Mouse (Mus musculus) midbrain, embryonic 15.5 days (tissue): ENCODE data around the gene Pim3. TPM values are rescaled to one million over a fixed set of nuclear protein-coding genes. Genes with fewer than 3 reads are reported as not detected.

ENCODE experiments used
- ATAC-seq: fragments of 200-750 bp; cut with Nextera tagmentation; replicated peaks from 2 replicates; pipeline ENCODE4 v1.8.0; 2017; ENCODE audit warnings: moderate TSS enrichment
- H3K27ac ChIP-seq: fragments of 300-500 bp; sonication (generic); 2 replicates; pipeline ENCODE4 v1.5.1; 2015; ENCODE audit warnings: mild to moderate bottlenecking, inconsistent platforms
- H3K27me3 ChIP-seq: fragments of 300-500 bp; sonication (generic); replicated peaks from 2 replicates; pipeline ENCODE4 v1.6.1; 2015; ENCODE audit warnings: inconsistent platforms
- H3K36me3 ChIP-seq: fragments of 300-500 bp; sonication (generic); replicated peaks from 2 replicates; pipeline ENCODE4 v1.6.1; 2015; ENCODE audit warnings: inconsistent platforms
- H3K4me1 ChIP-seq: fragments of 300-500 bp; sonication (generic); 2 replicates; pipeline ENCODE4 v1.6.1; 2015; ENCODE audit warnings: inconsistent platforms
- H3K4me2 ChIP-seq: fragments of 300-500 bp; sonication (generic); 2 replicates; pipeline ENCODE4 v1.6.1; 2015; ENCODE audit warnings: inconsistent platforms, mild to moderate bottlenecking, moderate library complexity
- H3K4me3 ChIP-seq: fragments of 300-500 bp; sonication (generic); 2 replicates; pipeline ENCODE4 v1.5.1; 2015; ENCODE audit warnings: mild to moderate bottlenecking, inconsistent platforms
- H3K9ac ChIP-seq: fragments of 300-500 bp; sonication (generic); 2 replicates; pipeline ENCODE4 v1.6.1; 2015; ENCODE audit warnings: mild to moderate bottlenecking, inconsistent platforms
- H3K9me3 ChIP-seq: fragments of 300-500 bp; sonication (generic); 2 replicates; pipeline ENCODE4 v1.6.1; 2016; ENCODE audit warnings: inconsistent platforms
- WGBS: fragments of 180-500 bp; shearing (Covaris S2); methylation state at CpG from one replicate; pipeline ENCODE4 v1.1.7; 2015; ENCODE audit warnings: mixed read lengths; 5-methylcytosine and 5-hydroxymethylcytosine counted together
- polyA plus RNA-seq: library from polyadenylated mRNA; unstranded; fragments of >200 nt; fragmentation: Nextera tagmentation; extraction: Ambion mirVana; gene quantifications from 2 replicates; pipeline ENCODE4 v1.2.1, GENCODE M21; 2015

Pim3 gene
- polyA plus RNA-seq, 1 experiment from 2014 or later = 69.0 TPM

DNA sequence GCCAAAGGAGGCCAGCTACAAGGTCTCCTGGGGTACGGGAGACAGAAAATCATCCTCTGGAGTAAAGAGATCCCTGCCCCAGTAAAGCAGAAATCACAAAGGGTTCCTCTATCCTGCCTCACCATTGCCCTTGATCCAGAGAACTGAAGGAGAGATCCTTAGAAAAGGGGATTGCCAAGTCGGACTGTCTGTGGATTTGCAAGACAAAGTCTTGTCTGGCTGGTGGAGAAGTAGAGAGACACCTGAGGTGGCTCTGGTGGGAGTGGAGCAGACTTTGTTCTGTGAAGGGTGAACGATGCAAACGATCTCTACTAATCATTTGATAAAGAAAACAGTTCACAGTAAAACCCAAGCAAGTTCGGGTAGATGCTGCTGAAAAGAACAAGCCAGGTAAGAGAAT, 30.9 kb downstream of the Pim3 start:
- Histone ChIP-seq H3K27ac (no peak overlapping the region), H3K4me2 (no peak overlapping the region), H3K27me3 (0 out of 2 replicates have a peak, but pooled peaks cover 5% of the 10 kb centered on the region), H3K36me3 (no peaks in the 10 kb centered on the region), H3K4me3 (no peak overlapping the region), H3K4me1 (peaks cover 11% of the 10 kb centered on the region), H3K9ac (no peak overlapping the region), H3K9me3 (no peaks in the 10 kb centered on the region)
- 82% methylated on average over 5 of the region's 5 CpGs for WGBS
- ATAC-seq = no peak

- Histone ChIP-seq H3K4me2 (no peak overlapping the region), H3K4me3 (no peak overlapping the region), H3K27ac (no peak overlapping the region), H3K36me3 (no peaks in the 10 kb centered on the region), H3K9ac (no peak overlapping the region), H3K27me3 (0 out of 2 replicates have a peak, but pooled peaks cover under 1% of the 10 kb centered on the region), H3K9me3 (no peaks in the 10 kb centered on the region), H3K4me1 (peaks cover 9% of the 10 kb centered on the region)
- ATAC-seq = no peak
- WGBS = 71% methylated on average over 7 of the region's 7 CpGs
Observed at GRCm38 (mm10) chr15:88895119-88895518, 33.1 kb downstream of the Pim3 start.

- H3K4me3 ChIP-seq = no peak overlapping the region
- no peak overlapping the region for H3K4me2 ChIP-seq
- no peaks in the 10 kb centered on the region for H3K27me3 ChIP-seq
- H3K9ac ChIP-seq = no peak overlapping the region
- no peak for ATAC-seq
- H3K9me3 ChIP-seq = no peaks in the 10 kb centered on the region
- 80% methylated on average over 6 of the region's 6 CpGs for WGBS
- no peak overlapping the region for H3K27ac ChIP-seq
- peaks cover 4% of the 10 kb centered on the region; the same call in 1 of the 2 replicates for H3K4me1 ChIP-seq
- no peaks in the 10 kb centered on the region for H3K36me3 ChIP-seq
Observed at GRCm38 (mm10) chr15:88895891-88896290, 33.9 kb downstream of the Pim3 start.

DNA sequence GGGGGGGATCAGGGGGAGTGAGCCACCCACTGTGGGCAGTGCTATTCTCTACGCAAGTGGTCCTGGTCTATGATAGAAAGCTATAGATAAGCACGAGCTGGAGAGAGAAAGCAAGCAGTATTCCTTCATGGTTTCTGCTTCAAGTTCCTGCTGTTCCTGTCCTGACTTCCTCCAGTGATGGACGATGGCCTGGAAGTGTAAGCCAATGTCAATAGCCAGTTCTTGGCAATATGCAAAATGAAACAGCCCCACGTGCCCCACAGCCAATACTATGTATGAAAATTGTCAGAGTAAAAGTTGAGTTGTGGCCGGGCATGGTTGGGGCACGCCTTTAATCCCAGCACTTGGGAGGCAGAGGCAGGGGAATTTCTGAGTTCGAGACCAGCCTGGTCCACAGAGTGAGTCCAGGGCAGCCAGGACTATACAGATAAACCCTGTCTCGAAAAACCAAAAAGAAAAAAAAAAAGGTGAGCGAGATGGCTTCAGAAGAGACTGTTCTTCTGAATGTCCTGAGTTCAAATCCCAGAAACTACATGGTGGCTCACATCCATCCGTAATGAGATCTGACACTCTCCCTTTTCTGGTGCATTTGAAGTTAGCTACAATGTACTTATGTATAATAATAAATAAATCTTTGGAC, 34.5 kb downstream of the Pim3 start:
- 89% methylated on average over 10 of the region's 10 CpGs for WGBS
- H3K4me1 ChIP-seq = no peaks in the 10 kb centered on the region
- ATAC-seq = no peak

DNA sequence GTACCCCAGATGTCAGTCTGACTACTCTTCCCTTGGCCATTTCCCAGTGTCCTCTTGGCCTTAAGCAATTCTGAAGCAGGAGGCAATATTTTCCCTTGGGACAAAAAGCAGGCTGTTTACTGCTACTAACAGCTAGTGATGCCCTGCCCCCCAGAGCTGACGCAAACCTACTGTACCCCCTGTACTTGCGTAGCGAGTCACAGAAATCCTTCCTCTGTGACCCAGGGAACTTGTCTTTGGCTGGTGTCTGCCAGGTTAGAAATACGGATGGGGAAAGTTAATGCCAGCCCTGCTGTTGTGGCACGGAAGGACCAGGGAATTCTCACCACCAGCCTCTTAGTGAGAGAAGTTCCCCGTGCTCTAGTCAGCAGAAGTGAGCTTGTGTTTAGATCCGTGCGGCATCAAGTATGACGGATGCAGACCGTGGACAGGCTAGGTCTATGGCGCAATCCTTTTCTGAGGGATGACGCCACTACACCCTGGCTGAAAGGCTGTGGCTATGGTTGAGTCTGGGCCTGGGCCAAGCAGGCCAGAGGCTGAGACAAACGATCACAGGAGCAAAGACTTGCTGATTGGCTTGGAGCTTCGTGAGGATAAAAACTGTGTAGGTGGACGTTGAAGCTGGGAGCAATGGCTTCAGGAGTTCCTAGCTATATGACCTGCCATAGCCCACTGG, 40.4 kb downstream of the Pim3 start:
- Histone ChIP-seq H3K4me2 (no peak overlapping the region), H3K9me3 (no peaks in the 10 kb centered on the region), H3K36me3 (no peaks in the 10 kb centered on the region), H3K27ac (no peak overlapping the region), H3K27me3 (no peaks in the 10 kb centered on the region), H3K9ac (no peak overlapping the region), H3K4me1 (no peaks in the 10 kb centered on the region), H3K4me3 (no peak overlapping the region)
- WGBS = 87% methylated on average over 15 of the region's 15 CpGs
- no peak for ATAC-seq

More for the DNA sequence above, 34.5 kb downstream of the Pim3 start:
- Histone ChIP-seq H3K27ac (no peak overlapping the region), H3K36me3 (no peaks in the 10 kb centered on the region), H3K4me3 (no peak overlapping the region), H3K9me3 (no peaks in the 10 kb centered on the region), H3K27me3 (no peaks in the 10 kb centered on the region), H3K4me2 (no peak overlapping the region), H3K9ac (no peak overlapping the region)

DNA sequence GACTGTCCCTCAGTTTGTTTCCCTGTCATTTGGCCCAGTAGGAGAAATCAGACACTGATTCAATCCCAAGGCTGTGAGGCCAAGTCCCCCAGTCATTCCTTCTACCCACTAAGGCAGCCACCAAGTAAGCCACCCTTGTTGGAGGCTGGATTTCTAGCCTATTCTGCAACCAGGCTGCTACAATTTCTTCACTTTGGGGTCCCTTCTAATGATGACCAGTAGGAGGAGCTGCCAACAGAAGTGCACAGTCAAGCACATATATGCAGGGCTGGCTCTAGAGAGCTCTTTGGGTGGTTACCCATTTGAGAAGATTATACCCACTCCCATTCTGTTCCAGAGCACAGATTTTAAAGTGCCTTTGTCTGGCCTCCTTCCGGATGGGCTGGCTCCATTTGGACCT, 41.1 kb downstream of the Pim3 start:
- no peaks in the 10 kb centered on the region for H3K9me3 ChIP-seq

GRCm38 (mm10) chr15:88904056-88904811, 42.2 kb downstream of the Pim3 start:
- ATAC-seq = no peak
- Histone ChIP-seq H3K4me1 (no peaks in the 10 kb centered on the region), H3K27me3 (no peaks in the 10 kb centered on the region), H3K9me3 (no peaks in the 10 kb centered on the region), H3K4me3 (no peak overlapping the region), H3K36me3 (no peaks in the 10 kb centered on the region), H3K27ac (no peak overlapping the region), H3K4me2 (no peak overlapping the region), H3K9ac (no peak overlapping the region)
- WGBS = 85% methylated on average over 14 of the region's 14 CpGs

More for the DNA sequence above, 41.1 kb downstream of the Pim3 start:
- no peak overlapping the region for H3K9ac ChIP-seq
- no peak overlapping the region for H3K4me3 ChIP-seq
- no peak overlapping the region for H3K4me2 ChIP-seq
- H3K27me3 ChIP-seq = no peaks in the 10 kb centered on the region
- H3K36me3 ChIP-seq = no peaks in the 10 kb centered on the region
- ATAC-seq = no peak
- WGBS = 74% methylated on average over 1 of the region's 1 CpGs
- H3K4me1 ChIP-seq = no peaks in the 10 kb centered on the region
- no peak overlapping the region for H3K27ac ChIP-seq

DNA sequence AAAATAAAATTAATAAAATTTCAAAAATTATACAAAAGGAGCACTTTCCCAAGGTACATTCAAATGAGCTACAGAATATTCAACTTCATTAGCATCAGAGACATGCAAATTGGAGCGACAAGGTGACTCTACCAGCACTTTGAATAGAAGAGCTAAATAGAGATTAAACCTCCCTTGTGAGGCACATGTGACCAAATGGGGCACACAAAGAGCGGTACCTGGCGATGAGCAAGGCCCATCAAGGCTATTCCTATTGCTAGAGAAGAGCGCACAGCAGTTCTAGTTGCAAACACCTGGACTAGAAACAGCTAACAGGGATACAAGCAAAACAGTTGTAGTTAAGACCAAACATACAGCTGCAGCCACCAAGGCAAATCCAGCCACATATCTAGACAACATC, 44.4 kb downstream of the Pim3 start:
- H3K9ac ChIP-seq = no peak overlapping the region
- no peaks in the 10 kb centered on the region for H3K9me3 ChIP-seq
- H3K27ac ChIP-seq = no peak overlapping the region
- no peak overlapping the region for H3K4me2 ChIP-seq
- no peak for ATAC-seq
- no peaks in the 10 kb centered on the region for H3K27me3 ChIP-seq
- no peaks in the 10 kb centered on the region for H3K4me1 ChIP-seq
- H3K4me3 ChIP-seq = no peak overlapping the region
- 60% methylated on average over 4 of the region's 4 CpGs for WGBS
- no peaks in the 10 kb centered on the region for H3K36me3 ChIP-seq

- H3K36me3 ChIP-seq = no peaks in the 10 kb centered on the region
- ATAC-seq = no peak
- no peak overlapping the region for H3K27ac ChIP-seq
- H3K4me3 ChIP-seq = no peak overlapping the region
- H3K9ac ChIP-seq = no peak overlapping the region
- no peaks in the 10 kb centered on the region for H3K27me3 ChIP-seq
- no peaks in the 10 kb centered on the region for H3K4me1 ChIP-seq
- 92% methylated on average over 7 of the region's 7 CpGs for WGBS
- no peaks in the 10 kb centered on the region for H3K9me3 ChIP-seq
- no peak overlapping the region for H3K4me2 ChIP-seq
Observed at GRCm38 (mm10) chr15:88915046-88915445, 53.1 kb downstream of the Pim3 start.

Other genes starting within 250 kb of the Pim3 start
- gene Brd1, start 128.0 kb upstream of the Pim3 start, polyA plus RNA-seq = 20.8 and 21.1 TPM in 2 replicates
- 17.7 and 19.0 TPM in 2 replicates for gene Zbed4, start 110.5 kb upstream of the Pim3 start, polyA plus RNA-seq
- 9.4 and 9.6 TPM in 2 replicates for gene Alg12, start 42.9 kb upstream of the Pim3 start, polyA plus RNA-seq
- gene Creld2, start 42.5 kb upstream of the Pim3 start, polyA plus RNA-seq = 60.7 and 69.3 TPM in 2 replicates
- gene Ttll8, start 92.2 kb downstream of the Pim3 start, polyA plus RNA-seq = 0.17 TPM in 2 replicates
- 14.8 and 15.5 TPM in 2 replicates for gene Mlc1, start 116.8 kb downstream of the Pim3 start, polyA plus RNA-seq
- not detected in 2 replicates for gene Mov10l1, start 120.7 kb downstream of the Pim3 start, polyA plus RNA-seq
- 8.5 and 9.1 TPM in 2 replicates for gene Panx2, start 197.5 kb downstream of the Pim3 start, polyA plus RNA-seq
- gene Trabd, start 212.9 kb downstream of the Pim3 start, polyA plus RNA-seq = 39.3 and 40.2 TPM in 2 replicates
- 20.4 and 22.4 TPM in 2 replicates for gene Selenoo, start 226.9 kb downstream of the Pim3 start, polyA plus RNA-seq